In the genomic region with DNA sequence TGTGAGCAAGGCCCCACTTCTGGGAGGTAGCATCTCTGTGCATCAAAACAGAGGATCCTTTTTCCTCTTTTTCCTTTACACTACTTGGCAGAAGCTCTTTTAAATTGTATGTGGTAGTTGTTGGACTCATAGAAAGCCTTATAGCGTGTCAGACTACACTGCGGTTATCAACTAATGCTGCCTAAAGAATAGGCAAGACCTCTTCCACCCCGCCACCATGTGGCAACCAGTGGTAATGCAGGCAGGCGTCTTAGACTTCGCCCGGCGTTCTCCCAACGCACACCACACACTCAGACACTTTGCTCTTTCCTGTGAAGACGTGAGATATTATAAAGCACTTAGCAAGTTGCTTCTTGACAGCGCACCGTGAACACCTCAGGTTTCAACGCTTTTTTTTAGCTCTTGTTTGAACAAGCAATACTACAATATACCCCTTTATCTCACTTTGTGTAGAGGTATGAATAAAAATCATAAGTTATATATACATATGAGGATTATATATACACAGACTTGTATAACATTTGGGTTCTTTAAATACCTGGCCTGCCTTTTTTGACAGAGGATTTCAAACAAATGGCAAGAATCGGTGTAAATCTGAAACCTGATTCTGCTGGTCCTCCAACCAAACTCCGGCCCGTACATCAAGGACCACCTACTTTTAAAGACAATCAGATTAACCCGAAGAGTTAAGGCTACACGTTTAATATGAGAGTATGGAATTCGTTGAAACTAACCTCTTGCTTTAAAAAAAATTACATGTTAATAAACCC, we compare ENCODE assay signal across 8 mouse cellular contexts. TPM values are rescaled to one million over a fixed set of nuclear protein-coding genes. Genes with fewer than 3 reads are reported as not detected.
DNase-seq lines count a peak whose midpoint lies in the region; ATAC-seq lines count a peak whose summit lies in the region.

No protein-coding gene starts in this region.

- H3K4me1 ChIP-seq in heart, embryonic 16.5 days (ENCODE audit: control insufficient read depth, insufficient read depth, low read length) = peaks cover 3% of the 10 kb centered on the region
- H3K4me1 ChIP-seq in neural tube, embryonic 15.5 days = peaks cover 12% of the 10 kb centered on the region

- peak overlapping the region; percentile 59 for H3K4me2 ChIP-seq in heart, embryonic 16.5 days (ENCODE audit: low read depth, low read length)
- H3K4me2 ChIP-seq in neural tube, embryonic 15.5 days = peak overlapping the region; percentile 27; the same call in 1 of the 2 replicates

- H3K9ac ChIP-seq in heart, embryonic 16.5 days (ENCODE audit: low read length) = no peak overlapping the region
- no peak overlapping the region for H3K9ac ChIP-seq in neural tube, embryonic 15.5 days (replicated peaks)

- H3K27me3 ChIP-seq in heart, embryonic 16.5 days (ENCODE audit: control insufficient read depth, insufficient read depth, low read length) = peaks cover 16% of the 10 kb centered on the region
- peaks cover 16% of the 10 kb centered on the region for H3K27me3 ChIP-seq in neural tube, embryonic 15.5 days (replicated peaks)

- no peak overlapping the region for H3K27ac ChIP-seq in heart, embryonic 16.5 days (ENCODE audit: low read length)
- no peak overlapping the region for H3K27ac ChIP-seq in neural tube, embryonic 15.5 days (replicated peaks)

- peak; percentile 90 for DNase-seq in CD4-positive, CD25-positive, alpha-beta regulatory T cell, adult 2 months (ENCODE audit: low read depth, low spot score)
- DNase-seq in brain, adult 2 months (ENCODE audit: low read depth, low spot score) = peak; percentile 89
- peak; percentile 95 to 96 for DNase-seq in kidney, postnatal 4 days
- peak; percentile 77 to 80 for DNase-seq in lung, adult 18-20 months
- peak; percentile 97 for DNase-seq in testis, postnatal 10 days (ENCODE audit: low spot score)

- H3K36me3 ChIP-seq in heart, embryonic 16.5 days (ENCODE audit: control insufficient read depth, insufficient read depth) = no peaks in the 10 kb centered on the region
- no peaks in the 10 kb centered on the region for H3K36me3 ChIP-seq in neural tube, embryonic 15.5 days

- WGBS in heart, embryonic 16.5 days = 13% methylated on average over 18 of the region's 18 CpGs
- WGBS in neural tube, embryonic 15.5 days = 13% methylated on average over 18 of the region's 18 CpGs

- no peak overlapping the region for H3K4me3 ChIP-seq in heart, embryonic 16.5 days (ENCODE audit: low read length)
- no peak overlapping the region for H3K4me3 ChIP-seq in neural tube, embryonic 15.5 days (replicated peaks)

- no peaks in the 10 kb centered on the region for H3K9me3 ChIP-seq in heart, embryonic 16.5 days (replicated peaks; ENCODE audit: control insufficient read depth, low read length)
- H3K9me3 ChIP-seq in neural tube, embryonic 15.5 days (replicated peaks) = no peaks in the 10 kb centered on the region

- peak; percentile 65; the same call in 1 of the 2 replicates for ATAC-seq in erythroid progenitor cell, adult 5-6 weeks (replicated peaks; ENCODE audit: low FRiP score, poor library complexity, severe bottlenecking)
- ATAC-seq in heart, embryonic 16.5 days (replicated peaks; ENCODE audit: extremely low read depth, insufficient read depth, low FRiP score) = peak; percentile 63; the same call in 1 of the 2 replicates
- peak; percentile 70 for ATAC-seq in neural tube, embryonic 15.5 days (ENCODE audit: low FRiP score)

RNA-seq across cellular contexts. Expression of a gene that starts 23.5 kb away (rescaled TPM):
- total RNA-seq in erythroid progenitor cell, adult 5-6 weeks (2015; ENCODE audit: low replicate concordance) = not detected in 2 replicates
- not detected in 2 replicates for total RNA-seq in erythroid progenitor cell, adult 5-6 weeks (2017; ENCODE audit: low replicate concordance)
- 0.11 and 0.67 TPM in 2 replicates for polyA plus RNA-seq in heart, embryonic 16.5 days (2015; fragmentation: Nextera tagmentation; extraction: Ambion mirVana)
- polyA plus RNA-seq in neural tube, embryonic 15.5 days (2015; fragmentation: Nextera tagmentation; extraction: Ambion mirVana) = 5.2 TPM in 1 of 2 replicates, not detected in the other

RNA-seq across cellular contexts. Expression of a gene that starts 25.8 kb away (rescaled TPM):
- not detected in 2 replicates for total RNA-seq in erythroid progenitor cell, adult 5-6 weeks (2015; ENCODE audit: low replicate concordance)
- total RNA-seq in erythroid progenitor cell, adult 5-6 weeks (2017; ENCODE audit: low replicate concordance) = not detected in 2 replicates
- 50.1 and 50.5 TPM in 2 replicates for polyA plus RNA-seq in heart, embryonic 16.5 days (2015; fragmentation: Nextera tagmentation; extraction: Ambion mirVana)
- polyA plus RNA-seq in neural tube, embryonic 15.5 days (2015; fragmentation: Nextera tagmentation; extraction: Ambion mirVana) = 1.00 and 1.5 TPM in 2 replicates

Comparison
In these comparisons a context has a peak if more than half of its experiments do, and no peak if none do; other contexts are left out.
1. RNA of a gene that starts 25.8 kb away (polyA plus RNA-seq): 50.1 to 50.5 TPM in heart, embryonic 16.5 days; 1.00 to 1.5 TPM in neural tube, embryonic 15.5 days; every median in the first group is over 10 times any median in the second.
2. Peak in every context shown above with its lines, with median percentiles within 50 percentile points of each other: DNase-seq and ATAC-seq.